Mouse (Mus musculus): ENCODE data around the gene Ablim2.

Ablim2 gene

GRCm38 (mm10) chr5:35908626-35909443 is 151.2 kb downstream of the Ablim2 start:
- DNase-seq (ENCODE audit: low read depth, low spot score): no peak

GRCm38 (mm10) chr5:35915629-35916300 is 158.1 kb downstream of the Ablim2 start:
- no peak for DNase-seq (ENCODE audit: low read depth, low spot score)

- DNase-seq (ENCODE audit: low read depth, low spot score): no peak
Measured at GRCm38 (mm10) chr5:35916666-35917065, 159.0 kb downstream of the Ablim2 start.

- no peak for DNase-seq (ENCODE audit: low read depth, low spot score)
Measured at GRCm38 (mm10) chr5:35918387-35918786, 160.7 kb downstream of the Ablim2 start.

GRCm38 (mm10) chr5:35920076-35920475 is 162.4 kb downstream of the Ablim2 start:
- no peak for DNase-seq (ENCODE audit: low read depth, low spot score)

- no peak for DNase-seq (ENCODE audit: low read depth, low spot score)
Measured at GRCm38 (mm10) chr5:35920557-35920956, 162.9 kb downstream of the Ablim2 start.

- no peak for DNase-seq (ENCODE audit: low read depth, low spot score)
Measured at GRCm38 (mm10) chr5:35921141-35921540, 163.5 kb downstream of the Ablim2 start.

DNA sequence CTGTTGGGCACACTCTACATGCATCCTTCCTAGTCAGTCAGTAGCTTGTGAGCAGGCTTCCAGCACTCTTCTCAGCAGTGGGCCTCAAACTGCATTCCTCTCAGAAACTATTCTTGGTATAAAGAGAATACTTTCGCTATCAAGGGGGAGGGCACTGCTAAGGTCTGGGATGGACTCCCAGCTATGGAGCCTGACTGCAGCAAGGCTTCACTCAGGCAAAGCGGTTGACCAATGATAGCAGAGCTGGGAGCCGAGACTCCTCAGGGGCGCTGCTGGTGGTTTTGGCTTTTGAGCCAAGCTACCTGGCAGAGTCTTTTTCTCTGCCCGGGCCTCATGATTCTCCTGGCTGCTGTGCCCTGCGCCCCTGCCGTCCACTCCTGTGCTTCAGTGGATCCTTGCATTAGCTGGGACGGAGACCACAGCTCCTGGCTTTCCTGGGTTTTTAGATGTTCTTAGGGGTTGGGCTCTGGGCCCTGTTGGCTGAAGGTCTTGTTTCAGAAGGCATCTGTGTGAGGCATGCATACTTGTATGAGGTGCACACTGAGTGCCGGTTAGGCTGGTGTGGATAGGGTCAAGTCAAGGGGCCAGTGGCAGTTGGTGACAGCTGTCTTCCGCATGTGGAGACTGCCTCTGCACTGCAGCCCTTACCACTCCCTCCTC is 164.0 kb downstream of the Ablim2 start:
- peak; percentile 51 for DNase-seq (ENCODE audit: low read depth, low spot score)

DNA sequence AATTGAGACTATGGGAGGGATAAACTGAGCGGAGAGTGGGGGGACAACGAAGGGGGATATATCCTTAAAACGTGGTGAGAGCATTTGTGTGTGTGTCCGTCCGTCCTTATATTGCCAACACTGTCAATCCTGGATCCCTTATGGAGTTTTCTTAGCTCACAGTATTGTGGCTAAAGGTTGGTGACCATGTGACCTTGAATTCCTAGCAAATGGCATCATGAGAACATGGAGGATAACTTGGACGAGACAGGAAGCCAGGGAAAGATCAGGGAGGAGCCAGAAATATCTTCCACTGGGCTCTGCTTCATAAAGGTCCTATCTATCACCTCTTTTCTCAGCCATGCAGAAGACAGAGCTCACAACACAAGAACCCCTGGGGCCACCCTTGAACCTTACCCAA is 165.8 kb downstream of the Ablim2 start:
- no peak for DNase-seq (ENCODE audit: low read depth, low spot score)

- no peak for DNase-seq (ENCODE audit: low read depth, low spot score)
Measured at GRCm38 (mm10) chr5:35925171-35925634, 167.5 kb downstream of the Ablim2 start.

DNA sequence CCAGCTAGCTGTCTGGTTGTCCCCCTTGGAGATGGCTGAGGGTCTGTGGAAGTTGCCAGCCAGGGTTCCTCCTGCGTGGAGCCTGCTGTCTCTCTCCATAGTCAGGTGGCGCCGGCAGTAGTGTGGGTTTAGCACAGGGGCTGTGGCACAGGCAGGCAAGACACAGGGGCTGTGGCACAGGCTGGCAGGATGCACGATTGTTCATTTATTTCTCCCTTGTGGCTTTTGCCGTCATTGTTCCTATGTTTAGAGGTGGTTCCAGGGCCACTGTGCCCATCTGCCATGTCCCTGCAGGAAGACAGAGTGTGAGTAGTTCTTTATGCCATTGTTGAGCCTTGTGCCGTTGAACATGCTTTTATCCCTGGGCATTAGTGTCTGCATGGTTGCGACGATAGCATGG is 168.8 kb downstream of the Ablim2 start:
- DNase-seq (ENCODE audit: low read depth, low spot score): no peak

DNA sequence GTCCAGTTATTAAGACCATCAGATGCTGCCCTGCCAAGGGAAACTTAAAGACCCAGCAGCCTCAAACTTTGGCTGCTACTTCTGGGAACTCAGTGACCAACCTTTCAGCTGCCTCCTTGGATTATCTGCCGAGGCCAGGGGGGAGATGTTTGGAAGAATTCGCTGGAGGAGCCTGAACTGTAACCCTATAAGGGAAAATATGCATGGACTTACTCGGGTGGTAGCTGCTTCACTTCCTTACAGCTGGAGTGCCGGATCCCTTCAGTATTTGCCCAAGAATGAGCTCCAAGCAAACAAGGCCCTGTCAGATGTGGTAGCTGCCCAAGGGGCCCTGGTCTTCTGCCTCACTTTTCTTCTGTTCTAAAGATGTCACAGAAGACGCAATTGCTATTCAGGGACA is 173.6 kb downstream of the Ablim2 start:
- DNase-seq (ENCODE audit: low read depth, low spot score): no peak

GRCm38 (mm10) chr5:35933059-35933458 is 175.4 kb downstream of the Ablim2 start:
- no peak for DNase-seq (ENCODE audit: low read depth, low spot score)
